Mouse (Mus musculus) lung, adult 2 months (tissue): ENCODE measurements around the gene Tcf20. TPM values are rescaled to one million over a fixed set of nuclear protein-coding genes. Genes with fewer than 3 reads are reported as not detected.

ENCODE experiments used
- DNase-seq: peaks from one replicate; pipeline ENCODE4 v3.0.0; 2022
- H3K4me1 ChIP-seq: fragments of 200-500 bp; 2 replicates; pipeline ENCODE4 v1.6.1; 2011; ENCODE audit warnings: low read length; ENCODE audit not compliant: control insufficient read depth, insufficient read depth
- H3K4me3 ChIP-seq: fragments of 200-500 bp; replicated peaks from 2 replicates; pipeline ENCODE3; 2011; ENCODE audit warnings: low read depth, mild to moderate bottlenecking, control low read depth, low read length; ENCODE audit errors: extremely low read depth
- CTCF ChIP-seq: fragments of 200-500 bp; IDR thresholded peaks from 2 replicates; pipeline ENCODE4 v1.5.1; 2011; ENCODE audit warnings: mild to moderate bottlenecking, low read length, control low read depth; ENCODE audit not compliant: insufficient read depth
- POLR2A ChIP-seq: fragments of 200-500 bp; IDR thresholded peaks from 2 replicates; pipeline ENCODE4 v1.6.1; 2011; ENCODE audit warnings: low read depth, mild to moderate bottlenecking, control low read depth, low read length, borderline replicate concordance; ENCODE audit errors: extremely low read depth
- WGBS: fragments of 180-500 bp; shearing (Covaris S2); methylation state at CpG from one replicate; pipeline ENCODE4 v1.1.7; 2018; 5-methylcytosine and 5-hydroxymethylcytosine counted together
- polyA plus RNA-seq: library from polyadenylated mRNA; depleted of rRNA; stranded (reverse); fragments of >200 nt; gene quantifications from 2 replicates; pipeline ENCODE4 v1.2.3, GENCODE M21; 2012

The Tcf20 gene
- polyA plus RNA-seq, 1 experiment, result 16.8 TPM

GRCm38 (mm10) chr15:82998811-82999221 is 11.1 kb upstream of the Tcf20 start:
- DNase-seq, result no peak
- H3K4me1 ChIP-seq, result no peaks in the 10 kb centered on the region
- WGBS, result 77% methylated on average over 6 of the region's 6 CpGs
- TF ChIP-seq POLR2A (no peak), CTCF (no peak)
- no peak overlapping the region for H3K4me3 ChIP-seq

DNA sequence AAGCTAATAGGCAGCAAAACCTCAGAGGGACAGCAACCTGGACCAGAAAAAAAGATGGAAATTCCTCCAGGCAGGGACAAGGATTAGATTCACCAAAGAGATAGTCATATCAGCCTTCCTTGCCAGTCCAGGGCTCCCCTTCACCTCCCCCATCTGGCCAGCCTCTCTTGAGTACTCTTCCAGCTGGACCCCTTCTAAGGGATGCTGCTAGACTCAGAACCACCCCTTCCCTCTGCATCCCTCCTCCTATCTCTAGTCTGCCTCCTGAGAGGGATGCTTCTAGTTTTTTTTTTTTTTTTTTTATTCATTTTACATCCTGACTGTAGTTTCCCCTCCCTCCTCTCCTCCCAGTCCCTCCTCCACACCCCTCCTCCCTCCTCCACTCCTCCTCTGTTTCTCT is 8.8 kb upstream of the Tcf20 start:
- Histone ChIP-seq H3K4me3 (no peak overlapping the region), H3K4me1 (no peaks in the 10 kb centered on the region)
- TF ChIP-seq CTCF, result no peak
- TF ChIP-seq POLR2A, result no peak
- DNase-seq, result no peak

DNA sequence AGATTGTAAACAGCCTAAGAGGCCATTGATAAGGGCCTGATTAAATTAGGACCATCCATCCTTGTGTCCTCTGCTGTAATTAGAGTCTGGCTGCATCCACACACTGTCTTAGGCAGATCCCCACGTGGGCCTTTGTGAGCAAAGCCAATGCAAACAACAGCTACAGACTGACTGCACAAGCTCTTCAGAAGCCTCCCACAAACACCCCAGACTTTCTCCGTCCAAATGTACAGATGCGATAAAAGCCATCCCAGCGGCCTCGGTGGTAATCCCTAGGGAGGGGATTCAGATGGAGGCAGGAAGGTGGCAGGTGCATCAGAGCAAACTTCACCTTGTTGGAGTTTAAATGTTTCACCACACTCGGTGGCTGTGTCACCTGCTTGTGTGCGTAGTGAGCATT is 7.6 kb upstream of the Tcf20 start:
- Histone ChIP-seq H3K4me1 (no peaks in the 10 kb centered on the region), H3K4me3 (no peak overlapping the region)
- 66% methylated on average over 7 of the region's 7 CpGs for WGBS
- no peak for DNase-seq
- TF ChIP-seq CTCF, result no peak
- no peak for TF ChIP-seq POLR2A

DNA sequence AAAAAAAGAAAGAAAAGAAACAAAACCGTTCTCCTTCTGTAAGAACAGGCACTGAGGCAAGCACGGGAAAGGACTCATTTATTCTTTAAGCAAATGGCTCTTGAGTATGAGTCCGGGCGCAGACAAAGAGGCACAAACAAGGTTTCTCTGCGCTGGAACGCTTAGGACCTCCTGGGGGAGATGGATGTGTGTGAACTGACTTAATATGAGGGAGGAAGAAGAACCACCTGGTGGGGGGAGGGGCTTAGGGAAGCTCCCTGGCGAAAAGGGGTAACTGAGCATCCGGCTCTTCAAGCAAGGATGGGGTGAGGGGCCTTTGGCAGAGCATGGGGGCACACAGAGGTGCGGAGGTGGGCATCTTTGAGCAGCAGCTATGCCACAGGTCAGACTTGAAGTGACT is 5.2 kb upstream of the Tcf20 start:
- DNase-seq, result no peak
- no peak for TF ChIP-seq CTCF
- TF ChIP-seq POLR2A, result no peak
- Histone ChIP-seq H3K4me3 (no peak overlapping the region), H3K4me1 (0 out of 2 replicates have a peak, but pooled peaks cover 2% of the 10 kb centered on the region)
- 69% methylated on average over 9 of the region's 9 CpGs for whole genome bisulfite sequencing

- no peak for TF ChIP-seq CTCF
- TF ChIP-seq POLR2A, result no peak
- no peak overlapping the region for H3K4me3 ChIP-seq
- H3K4me1 ChIP-seq, result peaks cover 2% of the 10 kb centered on the region; the same call in 1 of the 2 replicates
- no peak for DNase-seq
- WGBS, result 80% methylated on average over 13 of the region's 13 CpGs
These were observed 4.6 kb upstream of the Tcf20 start for GRCm38 (mm10) chr15:82992079-82992783.

DNA sequence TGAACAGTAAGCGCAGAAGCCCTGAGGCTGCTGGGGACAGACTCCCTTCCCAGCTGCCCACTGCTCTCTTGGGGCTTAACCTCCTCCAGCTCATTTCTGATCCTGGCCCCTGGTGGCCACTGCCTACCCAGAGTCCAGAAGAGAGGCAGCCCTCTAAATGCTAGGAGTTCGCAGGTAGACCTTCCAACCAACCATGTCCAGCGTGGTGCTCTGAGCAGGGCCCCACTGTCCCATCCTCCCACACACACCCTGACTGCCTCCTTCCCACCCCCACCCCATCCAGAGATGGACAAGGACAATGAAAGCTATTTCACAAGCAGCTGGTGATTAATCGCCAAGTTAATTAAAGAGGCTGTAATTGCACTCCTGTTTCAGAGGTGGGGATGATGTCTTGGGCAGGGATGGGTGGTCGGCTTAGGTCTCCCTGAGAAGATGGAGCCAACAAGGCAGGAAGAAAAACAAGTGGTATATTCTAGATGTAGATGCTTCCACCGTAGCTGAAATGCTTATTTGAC is 1.6 kb upstream of the Tcf20 start:
- Histone ChIP-seq H3K4me3 (no peak overlapping the region), H3K4me1 (peaks cover 2% of the 10 kb centered on the region; the same call in 1 of the 2 replicates)
- 73% methylated on average over 6 of the region's 6 CpGs for WGBS
- DNase-seq, result no peak
- TF ChIP-seq POLR2A, result no peak
- TF ChIP-seq CTCF, result no peak

DNA sequence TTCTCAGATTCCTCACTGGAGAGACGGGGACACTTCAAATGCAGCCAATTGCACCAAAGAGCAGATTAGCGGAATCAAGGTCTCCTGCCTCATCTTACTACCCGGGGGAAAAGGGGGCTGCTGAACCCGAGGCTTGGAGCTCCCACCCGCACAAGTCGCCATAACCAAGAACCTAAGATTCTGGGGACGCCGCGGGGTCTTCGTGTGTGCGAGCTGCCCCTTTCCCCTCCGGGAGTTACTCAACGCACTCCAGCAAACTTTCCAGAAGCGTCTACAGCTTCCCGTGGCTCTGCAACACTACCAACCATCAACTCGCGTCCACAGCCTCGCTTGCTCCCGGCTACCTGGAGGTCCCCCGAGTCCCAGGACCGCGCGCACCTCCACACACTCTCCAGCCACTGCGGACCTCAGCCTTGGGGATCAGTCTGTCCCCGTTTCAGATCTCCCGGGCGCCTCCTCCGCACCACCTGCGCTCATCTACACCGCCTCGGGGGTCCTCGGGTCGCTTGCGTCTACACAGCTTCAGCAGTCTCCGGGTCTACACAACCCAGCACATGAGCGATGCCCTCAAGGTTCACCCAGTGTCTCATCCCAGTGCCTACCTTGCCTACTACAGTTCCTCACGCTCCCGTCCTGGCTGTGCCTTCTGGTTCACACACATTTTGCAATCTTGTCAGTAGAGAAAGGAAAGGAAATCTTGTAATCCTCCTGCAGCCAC is 499 bp downstream of the Tcf20 start:
- DNase-seq, result no peak
- H3K4me3 ChIP-seq, result peak overlapping the region; percentile 48
- WGBS, result 2% methylated on average over 38 of the region's 38 CpGs
- H3K4me1 ChIP-seq, result peaks cover 2% of the 10 kb centered on the region; the same call in 1 of the 2 replicates
- TF ChIP-seq POLR2A, result no peak
- TF ChIP-seq CTCF, result no peak

- Histone ChIP-seq H3K4me1 (peaks cover 2% of the 10 kb centered on the region; the same call in 1 of the 2 replicates), H3K4me3 (no peak overlapping the region)
- 87% methylated on average over 7 of the region's 7 CpGs for WGBS
- TF ChIP-seq CTCF (no peak), POLR2A (no peak)
- DNase-seq, result no peak
These were observed 3.1 kb downstream of the Tcf20 start for GRCm38 (mm10) chr15:82984574-82984973.

DNA sequence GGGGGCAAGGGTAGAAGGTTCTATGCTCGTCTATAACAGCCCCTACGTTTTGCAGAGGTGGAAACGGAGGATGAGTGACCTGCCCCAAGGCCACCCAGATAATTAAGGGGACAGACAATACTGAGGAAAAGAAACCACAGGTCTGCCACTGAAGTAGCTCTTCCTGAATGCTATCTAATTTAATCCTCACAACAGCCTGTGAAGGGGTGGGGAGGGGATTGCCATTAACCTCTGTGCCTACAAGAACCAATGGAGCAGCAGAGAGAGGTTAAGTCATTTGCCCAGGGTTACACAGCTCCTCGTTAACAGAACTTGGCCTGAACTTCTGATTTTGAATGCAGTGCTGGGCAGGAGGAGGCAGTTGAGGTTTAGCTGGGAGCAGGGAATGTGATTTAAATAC is 3.6 kb downstream of the Tcf20 start:
- DNase-seq, result no peak
- 60% methylated on average over 4 of the region's 4 CpGs for WGBS
- Histone ChIP-seq H3K4me1 (peaks cover 2% of the 10 kb centered on the region; the same call in 1 of the 2 replicates), H3K4me3 (no peak overlapping the region)
- TF ChIP-seq POLR2A (no peak), CTCF (no peak)
